Comparison of ENCODE assay signal across 8 mouse cellular contexts in genomic region chr19:8966590-8967372, GRCm38 (mm10). TPM values are rescaled to one million over a fixed set of nuclear protein-coding genes. Genes with fewer than 3 reads are reported as not detected.
DNase-seq lines count a peak whose midpoint lies in the region; ATAC-seq and TF ChIP-seq lines count a peak whose summit lies in the region.

Gene Eef1g (plus strand): TSS chr19:8967041.

- H3K4me3 ChIP-seq in bone marrow, adult 2 months (replicated peaks; ENCODE audit: control insufficient read depth, low read depth, low read length) = peak within 1 kb of the TSS; percentile 73
- peak within 1 kb of the TSS; percentile 79 for H3K4me3 ChIP-seq in embryonic facial prominence, embryonic 15.5 days (replicated peaks)
- peak within 1 kb of the TSS; percentile 92 for H3K4me3 ChIP-seq in limb, embryonic 14.5 days (replicated peaks; ENCODE audit: low read length)
- peak within 1 kb of the TSS; percentile 74 for H3K4me3 ChIP-seq in midbrain, postnatal 0 days (ENCODE audit: low read depth, low read length)

- peak within 1 kb of the TSS; percentile 79 for H3K27ac ChIP-seq in bone marrow, adult 2 months (ENCODE audit: control insufficient read depth, insufficient read depth, low read depth, low read length, poor library complexity)
- H3K27ac ChIP-seq in embryonic facial prominence, embryonic 15.5 days (replicated peaks) = peak within 1 kb of the TSS; percentile 98
- H3K27ac ChIP-seq in limb, embryonic 14.5 days (replicated peaks; ENCODE audit: low read depth, low read length) = peak within 1 kb of the TSS; percentile 97
- peak within 1 kb of the TSS; percentile 76 for H3K27ac ChIP-seq in midbrain, postnatal 0 days (ENCODE audit: low read depth, low read length)

- H3K4me1 ChIP-seq in bone marrow, adult 2 months (ENCODE audit: control insufficient read depth, insufficient read depth, low read length) = no peaks in the 10 kb centered on the region
- peaks cover 22% of the 10 kb centered on the region for H3K4me1 ChIP-seq in embryonic facial prominence, embryonic 15.5 days
- peaks cover 19% of the 10 kb centered on the region; the same call in 1 of the 2 replicates for H3K4me1 ChIP-seq in limb, embryonic 14.5 days (ENCODE audit: control insufficient read depth, insufficient read depth, low read length)
- no peaks in the 10 kb centered on the region for H3K4me1 ChIP-seq in midbrain, postnatal 0 days (ENCODE audit: insufficient read depth, low read length)

- peaks cover 71% of the 10 kb centered on the region for H3K36me3 ChIP-seq in embryonic facial prominence, embryonic 15.5 days
- H3K36me3 ChIP-seq in limb, embryonic 14.5 days (ENCODE audit: control insufficient read depth, insufficient read depth, low read length) = peaks cover 77% of the 10 kb centered on the region
- H3K36me3 ChIP-seq in midbrain, postnatal 0 days (ENCODE audit: insufficient read depth, low read length) = peaks cover 61% of the 10 kb centered on the region

- TF ChIP-seq CTCF in bone marrow, adult 2 months (IDR thresholded peaks at IDR 0.05; ENCODE audit: control insufficient read depth, insufficient read depth, low read length) = no peak
- no peak for TF ChIP-seq CTCF in midbrain, postnatal 0 days (IDR thresholded peaks at IDR 0.05)

- no peaks in the 10 kb centered on the region for H3K9me3 ChIP-seq in embryonic facial prominence, embryonic 15.5 days (replicated peaks)
- H3K9me3 ChIP-seq in limb, embryonic 14.5 days (ENCODE audit: control insufficient read depth, low read length) = no peaks in the 10 kb centered on the region
- no peaks in the 10 kb centered on the region for H3K9me3 ChIP-seq in midbrain, postnatal 0 days (ENCODE audit: low read length)

- peak; percentile 100 for DNase-seq in 416B (ENCODE audit: low read depth)
- DNase-seq in heart, adult 8-10 months (ENCODE audit: low spot score) = peak; percentile 99
- peak; percentile 100 for DNase-seq in kidney, adult 9 months
- peak; percentile 100 for DNase-seq in limb, embryonic 14.5 days (ENCODE audit: low spot score)
- DNase-seq in midbrain, postnatal 0 days (ENCODE audit: low spot score) = peak; percentile 99
- peak; percentile 96 to 97 for DNase-seq in spleen, postnatal 14 days (ENCODE audit: low spot score in 2 of 2)

- TF ChIP-seq POLR2A in bone marrow, adult 2 months (IDR thresholded peaks at IDR 0.05; ENCODE audit: borderline replicate concordance, control insufficient read depth, low read depth, low read length) = no peak; the same call in 1 of the 2 replicates
- TF ChIP-seq POLR2A in limb, embryonic 14.5 days (IDR thresholded peaks at IDR 0.05; ENCODE audit: borderline replicate concordance, extremely low read depth, insufficient read depth, insufficient read length) = peak; percentile 34; the same call in 1 of the 2 replicates

- peak; percentile 100 for ATAC-seq in embryonic facial prominence, embryonic 15.5 days (ENCODE audit: insufficient number of reproducible peaks, low FRiP score, low TSS enrichment, low read depth)
- peak; percentile 99 for ATAC-seq in limb, embryonic 14.5 days (ENCODE audit: low FRiP score, low read depth)
- ATAC-seq in midbrain, postnatal 0 days (ENCODE audit: low FRiP score) = peak; percentile 98

- peak within 1 kb of the TSS; percentile 87 for H3K9ac ChIP-seq in embryonic facial prominence, embryonic 15.5 days
- peak within 1 kb of the TSS; percentile 97 for H3K9ac ChIP-seq in limb, embryonic 14.5 days (ENCODE audit: low read depth, low read length, severe bottlenecking)
- H3K9ac ChIP-seq in midbrain, postnatal 0 days (replicated peaks; ENCODE audit: low read length, poor library complexity, severe bottlenecking) = peak within 1 kb of the TSS; percentile 70

- under 1% methylated on average over 52 of the region's 52 CpGs for WGBS in bone marrow, adult 2 months
- WGBS in embryonic facial prominence, embryonic 15.5 days = under 1% methylated on average over 52 of the region's 52 CpGs
- under 1% methylated on average over 52 of the region's 52 CpGs for WGBS in limb, embryonic 14.5 days
- 1% methylated on average over 52 of the region's 52 CpGs for WGBS in midbrain, postnatal 0 days

- peak within 1 kb of the TSS; percentile 73 for H3K4me2 ChIP-seq in embryonic facial prominence, embryonic 15.5 days (replicated peaks)
- peak within 1 kb of the TSS; percentile 90 for H3K4me2 ChIP-seq in limb, embryonic 14.5 days (replicated peaks; ENCODE audit: low read depth, low read length, severe bottlenecking)
- H3K4me2 ChIP-seq in midbrain, postnatal 0 days (ENCODE audit: low read depth, low read length, poor library complexity, severe bottlenecking) = peak within 1 kb of the TSS; percentile 85

- no peaks in the 10 kb centered on the region for H3K27me3 ChIP-seq in embryonic facial prominence, embryonic 15.5 days
- no peaks in the 10 kb centered on the region for H3K27me3 ChIP-seq in limb, embryonic 14.5 days (ENCODE audit: control insufficient read depth, insufficient read depth, low read length)
- H3K27me3 ChIP-seq in midbrain, postnatal 0 days (ENCODE audit: insufficient read depth, low read length) = no peaks in the 10 kb centered on the region

RNA-seq across cellular contexts. Expression of gene Eef1g, which starts in this region (rescaled TPM):
- polyA plus RNA-seq in bone marrow, adult 2 months (2011; ENCODE audit: insufficient read depth, insufficient read length, low replicate concordance, missing spikeins) = 129 and 224 TPM in 2 replicates
- polyA plus RNA-seq in embryonic facial prominence, embryonic 15.5 days (2015; fragmentation: Nextera tagmentation; extraction: Ambion mirVana) = 443 and 458 TPM in 2 replicates
- 100 to 1,000 TPM; 209 to 232 (median 227) TPM for total RNA-seq in heart, adult 8-10 months (2022)
- 530 and 577 TPM in 2 replicates for polyA plus RNA-seq in limb, embryonic 14.5 days (2012; rRNA removed)
- 499 and 500 TPM in 2 replicates for polyA plus RNA-seq in limb, embryonic 14.5 days (2014; fragmentation: Nextera tagmentation; extraction: Ambion mirVana)
- 496 and 583 TPM in 2 replicates for total RNA-seq in midbrain, postnatal 0 days (2014; rRNA removed)
- 258 and 265 TPM in 2 replicates for polyA plus RNA-seq in midbrain, postnatal 0 days (2015; fragmentation: Nextera tagmentation; extraction: Ambion mirVana)

Comparison
In these comparisons a context has a peak if more than half of its experiments do, and no peak if none do; other contexts are left out.
1. Peak in every context shown above with its lines: DNase-seq, ATAC-seq, H3K4me3 ChIP-seq and H3K27ac ChIP-seq.